Mouse (Mus musculus): ENCODE data around the gene Psmb6. TPM values are rescaled to one million over a fixed set of nuclear protein-coding genes. Genes with fewer than 3 reads are reported as not detected.
"Not testable (repeated sequence)": the region's sequence is repeated elsewhere in the genome, so short reads cannot be mapped to it uniquely, and the experiment has no call there.

Psmb6 gene
- polyA plus RNA-seq, 1 experiment from 2014 or later = 912 TPM

DNA sequence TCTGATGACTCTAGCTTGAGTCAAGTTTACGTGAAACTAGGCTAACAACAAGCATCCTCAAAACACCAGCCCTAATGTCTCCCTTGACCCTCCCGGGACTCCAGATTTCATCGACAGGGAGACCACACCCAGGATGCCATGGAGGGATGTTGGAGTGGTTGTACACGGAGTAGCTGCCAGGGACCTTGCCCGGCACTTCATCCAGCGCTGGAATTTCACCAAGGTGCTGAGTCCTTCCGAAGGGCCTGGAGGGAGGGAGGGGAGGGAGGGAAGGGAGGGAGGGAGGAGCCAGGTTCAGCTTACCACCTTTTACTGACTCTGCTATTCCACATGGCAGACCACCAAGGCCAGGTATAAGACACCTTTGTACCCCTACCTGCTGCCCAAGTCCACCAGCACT is 28.8 kb downstream of the Psmb6 start:
- H3K27ac ChIP-seq = no peak overlapping the region
- no peaks in the 10 kb centered on the region for H3K9me3 ChIP-seq (replicated peaks)
- no peak overlapping the region for H3K9ac ChIP-seq
- H3K4me2 ChIP-seq = no peak overlapping the region
- no peak for ATAC-seq
- WGBS = 33% methylated on average over 7 of the region's 7 CpGs
- no peaks in the 10 kb centered on the region for H3K27me3 ChIP-seq
- no peak overlapping the region for H3K4me3 ChIP-seq
- no peaks in the 10 kb centered on the region for H3K36me3 ChIP-seq (ENCODE audit: poor library complexity, severe bottlenecking)
- no peaks in the 10 kb centered on the region for H3K4me1 ChIP-seq

DNA sequence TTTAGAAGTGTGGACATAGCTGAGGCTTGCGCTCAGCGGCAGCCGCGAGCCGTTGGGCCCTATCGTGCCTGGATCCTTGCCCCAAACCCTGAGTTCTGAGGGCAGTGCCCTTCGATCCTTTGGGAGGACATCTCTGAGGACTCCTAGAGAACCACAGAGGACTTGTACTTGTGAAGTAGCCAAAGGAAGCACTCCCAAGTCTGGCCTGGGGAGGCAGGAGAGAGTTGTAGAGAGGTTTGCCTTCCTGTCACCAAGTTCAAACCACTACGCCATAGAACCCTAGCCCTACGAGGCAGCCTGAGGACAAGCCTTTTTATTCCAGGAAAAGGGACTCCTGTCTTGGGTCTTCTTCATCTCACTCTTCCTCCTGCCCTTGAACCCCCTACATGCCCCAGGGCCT is 32.4 kb downstream of the Psmb6 start:
- Histone ChIP-seq H3K27me3 (no peaks in the 10 kb centered on the region), H3K9ac (no peak overlapping the region), H3K9me3 (replicated peaks) (no peaks in the 10 kb centered on the region), H3K27ac (no peak overlapping the region), H3K36me3 (ENCODE audit: poor library complexity, severe bottlenecking) (no peaks in the 10 kb centered on the region), H3K4me2 (no peak overlapping the region), H3K4me1 (peaks cover 7% of the 10 kb centered on the region), H3K4me3 (no peak overlapping the region)
- no peak for ATAC-seq
- WGBS = 91% methylated on average over 9 of the region's 9 CpGs

DNA sequence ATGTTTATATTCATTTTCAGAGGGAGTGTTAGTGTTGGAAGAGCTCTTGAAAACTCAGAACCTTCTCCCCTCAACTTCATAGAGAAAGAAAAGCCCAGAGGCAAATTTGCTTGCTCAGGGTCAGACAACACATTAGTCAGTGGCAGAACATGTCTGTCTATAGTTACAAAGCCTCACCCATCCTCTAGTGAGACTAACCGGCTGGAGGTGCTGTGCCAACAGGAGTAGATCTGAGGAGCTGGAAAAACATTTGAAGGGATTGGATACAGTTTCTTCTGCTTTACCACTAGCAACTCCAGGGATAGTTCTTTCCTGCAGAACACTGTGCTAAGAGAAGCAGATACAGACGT is 36.7 kb downstream of the Psmb6 start:
- peak overlapping the region; percentile 86 for H3K27ac ChIP-seq
- peak overlapping the region; percentile 90 for H3K4me3 ChIP-seq
- 0% methylated on average over 2 of the region's 2 CpGs for WGBS
- peak overlapping the region; percentile 92 for H3K9ac ChIP-seq
- H3K36me3 ChIP-seq (ENCODE audit: poor library complexity, severe bottlenecking) = no peaks in the 10 kb centered on the region
- H3K9me3 ChIP-seq (replicated peaks) = no peaks in the 10 kb centered on the region
- no peak for ATAC-seq
- H3K27me3 ChIP-seq = no peaks in the 10 kb centered on the region
- H3K4me1 ChIP-seq = peaks cover 38% of the 10 kb centered on the region
- H3K4me2 ChIP-seq = peak overlapping the region; percentile 82

DNA sequence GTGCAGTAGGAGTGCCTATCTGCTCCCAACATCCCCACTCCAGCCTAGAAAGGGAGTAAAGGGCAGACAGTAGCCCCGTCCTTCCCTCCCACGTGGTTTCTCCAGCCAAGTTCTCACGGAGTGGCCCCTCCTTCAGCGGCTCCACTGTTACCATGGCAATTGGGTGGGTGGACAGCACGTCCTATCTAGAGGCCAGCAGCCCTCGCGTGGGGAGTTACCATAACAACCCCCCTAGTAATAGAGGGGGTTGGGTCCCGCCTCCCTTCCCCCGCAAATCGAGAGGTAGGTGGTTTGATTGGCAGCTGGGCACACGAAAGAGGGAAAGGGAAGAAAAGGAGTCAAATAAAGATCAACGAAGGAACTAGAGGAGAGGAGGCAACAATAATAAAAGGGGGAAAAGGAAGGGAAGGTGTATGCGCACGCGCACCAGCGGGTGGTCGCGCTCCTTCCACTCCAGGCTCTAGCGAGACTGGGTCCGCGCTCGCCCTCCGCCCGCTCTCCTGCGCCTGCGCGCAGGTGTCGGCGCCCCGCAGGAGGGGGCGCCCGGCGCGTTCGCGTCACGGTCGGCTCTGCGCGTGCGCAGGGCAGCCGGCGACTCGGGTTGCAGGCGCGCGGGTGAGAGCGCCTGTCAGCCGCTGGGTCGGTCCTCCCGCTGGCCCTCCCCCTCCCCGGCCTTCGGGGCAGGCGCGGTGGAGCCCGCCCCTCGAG is 37.3 kb downstream of the Psmb6 start, which contains the start of gene Mink1:
TSS of gene Mink1 (plus strand) at position 595 of the 708 bp plus-strand sequence.
- peak within 1 kb of the TSS; percentile 86 for H3K27ac ChIP-seq
- H3K9ac ChIP-seq = peak within 1 kb of the TSS; percentile 92
- WGBS = under 1% methylated on average over 29 of the region's 57 CpGs
- ATAC-seq = peak; percentile 93
- H3K4me1 ChIP-seq = peaks cover 40% of the 10 kb centered on the region
- H3K4me2 ChIP-seq = peak within 1 kb of the TSS; percentile 82
- no peaks in the 10 kb centered on the region for H3K36me3 ChIP-seq (ENCODE audit: poor library complexity, severe bottlenecking)
- no peaks in the 10 kb centered on the region for H3K9me3 ChIP-seq (replicated peaks)
- H3K27me3 ChIP-seq = no peaks in the 10 kb centered on the region
- H3K4me3 ChIP-seq = peak within 1 kb of the TSS; percentile 90

DNA sequence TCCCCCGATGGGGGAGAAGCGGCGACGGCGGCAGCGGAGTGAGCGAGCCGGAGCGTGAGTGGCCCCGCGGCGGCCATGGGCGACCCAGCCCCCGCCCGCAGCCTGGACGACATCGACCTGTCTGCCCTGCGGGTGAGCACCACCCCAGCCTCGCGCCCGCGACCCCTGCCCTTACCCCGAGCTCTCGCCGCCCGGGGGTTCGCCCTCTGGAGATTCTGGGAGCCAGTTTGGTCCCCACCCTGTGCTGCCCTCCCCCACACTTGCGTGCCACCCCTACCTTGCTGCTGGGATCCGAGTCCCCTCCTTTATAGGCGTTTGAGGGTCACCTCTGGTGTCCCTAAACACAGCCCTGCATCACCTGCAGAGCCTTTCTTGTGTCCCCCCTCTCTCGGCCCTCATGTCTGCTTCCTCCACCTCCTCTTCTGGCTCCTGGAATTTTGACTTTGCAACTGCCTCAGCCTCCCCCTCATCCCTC is 37.9 kb downstream of the Psmb6 start:
- no peaks in the 10 kb centered on the region for H3K36me3 ChIP-seq (ENCODE audit: poor library complexity, severe bottlenecking)

DNA sequence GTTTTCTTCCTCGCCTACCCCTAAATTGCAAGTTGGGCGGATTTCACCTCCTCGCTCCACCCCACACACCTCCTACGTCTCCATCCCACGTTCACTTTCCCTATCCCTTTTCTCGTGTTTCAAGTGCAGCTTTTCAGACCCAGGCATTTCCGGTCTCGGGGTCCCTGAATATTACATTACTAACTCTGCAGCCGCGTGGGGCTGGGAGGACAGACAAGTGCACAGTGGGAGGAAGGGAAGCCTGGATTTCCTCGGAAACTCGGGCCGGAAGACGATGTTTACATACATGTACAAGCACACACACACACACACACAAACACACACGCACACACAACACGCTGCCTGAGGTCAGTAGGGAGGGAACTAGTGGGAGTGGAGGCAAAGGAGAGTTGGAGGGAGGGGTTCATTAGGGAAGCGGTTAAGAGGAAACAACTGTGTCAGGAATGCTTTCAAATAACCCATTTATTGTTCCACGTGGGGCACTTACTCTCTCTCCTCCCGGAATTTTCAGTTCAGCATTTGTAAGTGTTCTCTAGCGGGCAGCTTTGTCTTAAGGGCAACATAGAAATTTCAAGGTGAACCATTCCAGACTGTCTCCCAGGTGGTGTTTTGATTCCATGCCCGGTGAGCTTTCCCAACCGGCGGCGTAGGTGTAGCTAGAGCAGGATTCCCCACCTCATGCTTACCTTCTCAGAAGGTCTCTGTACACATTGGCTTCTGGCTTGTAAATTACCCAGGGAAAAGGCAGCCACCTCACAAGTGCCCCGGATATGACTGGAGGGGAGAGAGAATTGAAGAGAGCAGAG is 38.5 kb downstream of the Psmb6 start:
- no peaks in the 10 kb centered on the region for H3K27me3 ChIP-seq
- H3K4me2 ChIP-seq = peak overlapping the region; percentile 82
- WGBS = 1% methylated on average over 25 of the region's 25 CpGs
- H3K36me3 ChIP-seq (ENCODE audit: poor library complexity, severe bottlenecking) = no peaks in the 10 kb centered on the region
- 0 out of 2 replicates have a peak overlapping the region, but pooled peaks have one; percentile 33 for H3K27ac ChIP-seq
- no peaks in the 10 kb centered on the region for H3K9me3 ChIP-seq (replicated peaks)
- H3K4me1 ChIP-seq = peaks cover 40% of the 10 kb centered on the region
- ATAC-seq = no peak
- peak overlapping the region; percentile 90 for H3K4me3 ChIP-seq
- peak overlapping the region; percentile 92 for H3K9ac ChIP-seq

More for the DNA sequence above, 37.9 kb downstream of the Psmb6 start:
- H3K9ac ChIP-seq = peak overlapping the region; percentile 92
- H3K27me3 ChIP-seq = no peaks in the 10 kb centered on the region
- peak overlapping the region; percentile 90 for H3K4me3 ChIP-seq
- 0% methylated on average over 17 of the region's 31 CpGs for WGBS
- peak overlapping the region; percentile 82 for H3K4me2 ChIP-seq
- H3K4me1 ChIP-seq = peaks cover 40% of the 10 kb centered on the region
- H3K27ac ChIP-seq = peak overlapping the region; percentile 86
- H3K9me3 ChIP-seq (replicated peaks) = no peaks in the 10 kb centered on the region
- ATAC-seq = no peak; the same call in none of the 2 replicates

DNA sequence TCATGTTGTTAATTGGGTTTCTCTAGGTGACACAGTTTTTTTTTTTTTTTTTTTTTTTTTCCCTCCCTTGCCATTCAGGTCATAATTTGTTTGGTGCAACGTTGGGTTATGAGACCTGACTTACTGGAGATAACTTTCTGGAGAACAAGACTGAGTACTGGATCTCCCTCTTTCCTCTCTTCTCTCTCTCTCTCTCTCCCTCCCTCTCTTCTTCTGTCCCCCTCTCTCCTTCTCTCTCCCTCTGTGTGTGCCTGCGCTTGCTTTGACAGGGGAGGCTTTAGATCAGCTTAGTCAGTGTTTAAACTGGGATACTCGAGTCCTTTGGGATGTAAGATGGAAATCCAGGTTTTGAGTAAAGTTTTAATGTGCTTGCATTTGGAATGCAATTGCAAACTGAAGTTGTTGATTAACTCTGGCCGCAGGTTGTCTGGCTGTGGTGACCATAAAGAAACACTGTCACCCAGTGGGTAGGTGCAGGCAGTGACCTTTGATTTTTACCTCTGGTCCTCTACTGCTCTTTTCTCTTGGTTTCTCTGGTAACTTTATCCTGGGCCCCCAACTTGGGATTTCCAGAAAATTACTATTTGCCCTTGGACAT is 39.2 kb downstream of the Psmb6 start:
- Histone ChIP-seq H3K27me3 (no peaks in the 10 kb centered on the region), H3K4me3 (peak overlapping the region; percentile 90), H3K9me3 (replicated peaks) (no peaks in the 10 kb centered on the region), H3K4me1 (peaks cover 40% of the 10 kb centered on the region), H3K4me2 (peak overlapping the region; percentile 82), H3K9ac (peak overlapping the region; percentile 92), H3K27ac (no peak overlapping the region), H3K36me3 (ENCODE audit: poor library complexity, severe bottlenecking) (no peaks in the 10 kb centered on the region)
- ATAC-seq = no peak
- 38% methylated on average over 4 of the region's 4 CpGs for WGBS

DNA sequence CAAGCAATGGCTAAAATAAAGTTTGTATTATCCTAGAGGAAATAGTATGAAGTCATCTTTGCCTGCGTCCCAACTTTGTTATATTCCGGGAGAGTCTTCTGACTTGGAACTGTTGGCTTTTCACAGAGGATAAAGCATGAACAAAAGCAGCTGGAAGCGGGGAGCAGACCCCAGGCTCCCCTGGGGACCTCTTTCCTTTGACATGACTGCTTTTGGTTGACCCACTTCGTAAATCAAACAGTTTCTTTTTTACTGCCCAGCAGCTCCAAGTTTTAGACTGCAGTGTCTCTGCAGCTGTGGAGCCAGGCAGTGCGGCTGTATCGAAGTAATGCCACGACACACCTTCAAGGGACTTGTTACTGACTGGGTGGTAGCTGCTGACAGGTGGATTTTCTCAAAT is 41.4 kb downstream of the Psmb6 start:
- H3K4me2 ChIP-seq = no peak overlapping the region
- no peak overlapping the region for H3K9ac ChIP-seq
- H3K27ac ChIP-seq = no peak overlapping the region
- H3K4me1 ChIP-seq = peaks cover 40% of the 10 kb centered on the region
- H3K9me3 ChIP-seq (replicated peaks) = no peaks in the 10 kb centered on the region
- no peak for ATAC-seq
- H3K36me3 ChIP-seq (ENCODE audit: poor library complexity, severe bottlenecking) = no peaks in the 10 kb centered on the region
- WGBS = 71% methylated on average over 7 of the region's 7 CpGs
- H3K4me3 ChIP-seq = no peak overlapping the region
- no peaks in the 10 kb centered on the region for H3K27me3 ChIP-seq

DNA sequence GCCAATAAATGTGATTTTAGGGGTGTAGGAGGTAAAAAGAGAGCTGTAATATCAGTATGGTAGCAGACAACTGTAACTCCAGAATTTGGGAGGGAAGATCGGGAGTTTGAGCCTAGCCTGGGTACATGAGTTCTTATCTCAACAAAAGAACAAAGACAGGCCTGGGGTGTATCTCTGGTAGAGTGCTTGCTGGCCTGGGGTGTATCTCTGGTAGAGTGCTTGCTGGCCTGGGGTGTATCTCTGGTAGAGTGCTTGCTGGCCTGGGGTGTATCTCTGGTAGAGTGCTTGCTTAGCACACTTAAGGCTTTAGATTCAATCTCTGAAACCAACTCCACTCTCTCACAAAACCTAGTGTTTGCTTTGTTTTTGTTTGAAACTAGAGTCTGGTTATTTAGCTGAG is 45.4 kb downstream of the Psmb6 start:
- not testable (repeated sequence) for H3K9ac ChIP-seq; H3K27ac ChIP-seq; H3K27me3 ChIP-seq; ATAC-seq; H3K36me3 ChIP-seq (ENCODE audit: poor library complexity, severe bottlenecking); H3K4me3 ChIP-seq; H3K4me2 ChIP-seq; H3K9me3 ChIP-seq (replicated peaks)
- peaks cover 27% of the 10 kb centered on the region for H3K4me1 ChIP-seq
- 86% methylated on average over 1 of the region's 1 CpGs for WGBS

DNA sequence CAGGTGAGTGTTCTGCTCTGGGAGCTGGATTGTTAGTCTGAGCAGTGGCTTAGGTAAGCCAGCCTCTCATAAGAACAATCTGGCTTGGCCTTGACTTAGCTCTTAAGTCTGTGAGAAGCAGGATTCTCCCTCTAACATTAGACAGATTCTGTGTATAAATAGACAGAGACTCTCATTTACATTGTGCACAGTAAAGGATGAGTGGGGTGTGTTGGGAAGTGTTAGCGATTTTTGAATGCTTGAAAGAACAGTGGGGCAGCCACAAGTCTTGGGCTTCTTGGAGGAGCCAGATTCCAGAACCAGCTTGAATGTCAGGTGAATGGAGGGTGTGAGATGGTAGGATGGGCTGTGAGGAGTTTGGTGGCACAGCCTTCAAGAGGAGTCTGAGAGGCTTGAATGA is 46.5 kb downstream of the Psmb6 start:
- no peak overlapping the region for H3K9ac ChIP-seq
- no peak overlapping the region for H3K27ac ChIP-seq
- H3K4me2 ChIP-seq = no peak overlapping the region
- WGBS = 97% methylated on average over 1 of the region's 1 CpGs
- ATAC-seq = no peak
- no peak overlapping the region for H3K4me3 ChIP-seq
- H3K27me3 ChIP-seq = no peaks in the 10 kb centered on the region
- no peaks in the 10 kb centered on the region for H3K36me3 ChIP-seq (ENCODE audit: poor library complexity, severe bottlenecking)
- H3K9me3 ChIP-seq (replicated peaks) = no peaks in the 10 kb centered on the region
- H3K4me1 ChIP-seq = peaks cover 20% of the 10 kb centered on the region

DNA sequence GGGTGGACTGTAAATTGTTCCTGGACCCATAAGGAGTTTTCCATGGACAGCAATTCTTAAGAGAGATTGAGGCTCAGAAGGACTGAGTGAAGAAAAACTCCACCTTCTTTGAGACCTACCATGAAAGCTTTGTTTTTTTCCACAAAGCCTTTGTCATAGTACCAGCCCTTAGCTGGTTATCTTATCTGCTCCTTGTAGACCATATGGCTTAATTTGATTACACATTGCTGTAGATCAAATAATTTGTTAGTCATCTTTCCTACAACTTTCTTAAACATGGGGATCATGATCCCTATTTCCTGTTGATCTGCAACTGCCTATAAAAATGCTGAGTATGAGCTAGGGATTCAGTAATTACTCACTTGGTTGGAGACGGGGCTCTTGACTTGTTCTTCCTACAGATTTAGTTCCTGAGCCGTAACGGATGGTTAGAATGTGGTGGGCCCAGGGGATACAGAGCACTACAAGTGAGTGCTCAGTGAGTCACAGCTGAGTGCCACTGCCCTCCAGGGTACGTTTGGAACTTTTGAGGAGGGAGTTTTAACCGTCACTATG is 47.3 kb downstream of the Psmb6 start:
- H3K4me2 ChIP-seq = no peak overlapping the region
- no peaks in the 10 kb centered on the region for H3K27me3 ChIP-seq
- no peak overlapping the region for H3K27ac ChIP-seq
- no peaks in the 10 kb centered on the region for H3K9me3 ChIP-seq (replicated peaks)
- H3K4me3 ChIP-seq = no peak overlapping the region
- no peak for ATAC-seq
- H3K4me1 ChIP-seq = peaks cover 23% of the 10 kb centered on the region
- H3K9ac ChIP-seq = no peak overlapping the region
- WGBS = 72% methylated on average over 5 of the region's 5 CpGs
- no peaks in the 10 kb centered on the region for H3K36me3 ChIP-seq (ENCODE audit: poor library complexity, severe bottlenecking)

DNA sequence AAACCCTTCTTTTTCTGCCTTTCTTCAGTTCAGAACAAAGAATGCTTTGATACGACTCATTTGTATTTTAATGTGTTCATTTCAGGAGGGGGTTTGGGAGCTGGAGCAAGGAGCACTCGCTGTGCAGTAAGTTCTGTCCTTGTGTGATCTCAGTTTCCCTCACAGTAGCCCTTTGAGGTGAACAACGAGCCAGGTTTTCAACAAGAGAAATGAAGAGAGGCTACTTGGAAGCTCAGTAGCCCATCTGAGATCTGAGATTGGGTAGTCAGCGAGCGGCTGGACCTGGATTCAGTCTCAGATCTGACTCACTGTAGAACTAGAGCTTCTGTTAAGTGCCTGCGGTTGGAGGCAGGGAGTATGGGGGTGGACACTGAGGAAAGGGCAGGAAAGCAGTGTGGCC is 48.7 kb downstream of the Psmb6 start:
- WGBS = 38% methylated on average over 6 of the region's 6 CpGs
- Histone ChIP-seq H3K27me3 (no peaks in the 10 kb centered on the region), H3K4me3 (no peak overlapping the region), H3K9me3 (replicated peaks) (no peaks in the 10 kb centered on the region), H3K4me1 (peaks cover 37% of the 10 kb centered on the region), H3K36me3 (ENCODE audit: poor library complexity, severe bottlenecking) (no peaks in the 10 kb centered on the region), H3K27ac (0 out of 2 replicates have a peak overlapping the region, but pooled peaks have one; percentile 32), H3K4me2 (no peak overlapping the region), H3K9ac (0 out of 2 replicates have a peak overlapping the region, but pooled peaks have one; percentile 38)
- no peak for ATAC-seq

Measured in forebrain, embryonic 13.5 days (tissue).